Mouse (Mus musculus) liver, embryonic 14.5 days (tissue): ENCODE results near the gene Syne3. TPM values are rescaled to one million over a fixed set of nuclear protein-coding genes. Genes with fewer than 3 reads are reported as not detected.

Experiments
- ATAC-seq: fragments of 200-750 bp; cut with Nextera tagmentation; 2 replicates; pipeline ENCODE4 v1.8.0; 2017; ENCODE audit warnings: moderate number of reproducible peaks, mild to moderate bottlenecking, moderate library complexity; ENCODE audit not compliant: insufficient read depth
- DNase-seq, 3 experiments: peaks; one replicate each; pipeline ENCODE4 v3.0.0-alpha.2; 2012 to 2013; ENCODE audit warnings: low read depth in 3 of 3, low spot score in 3 of 3
- H3K27ac ChIP-seq: fragments of 300-500 bp; sonication (generic); 2 replicates; pipeline ENCODE4 v1.5.1; 2014; ENCODE audit warnings: moderate library complexity, mild to moderate bottlenecking, control low read depth, inconsistent platforms
- H3K27me3 ChIP-seq: fragments of 300-500 bp; sonication (generic); 2 replicates; pipeline ENCODE4 v1.6.1; 2014; ENCODE audit warnings: mild to moderate bottlenecking, low read length, moderate library complexity; ENCODE audit not compliant: control insufficient read depth, insufficient read depth
- H3K36me3 ChIP-seq: fragments of 300-500 bp; sonication (generic); replicated peaks from 2 replicates; pipeline ENCODE4 v1.6.1; 2014; ENCODE audit warnings: low read depth; ENCODE audit not compliant: control insufficient read depth, insufficient read depth
- H3K4me1 ChIP-seq, 2 experiments: fragments of 200-500 bp in 1 of 2; fragments of 300-500 bp in 1 of 2; sonication (generic) in 1 of 2; replicated peaks; 2 replicates each; pipeline ENCODE4 v1.6.1; 2012 to 2014; ENCODE audit warnings: antibody characterized with exemption in 1 of 2, inconsistent platforms in 1 of 2, low read length in 1 of 2; ENCODE audit not compliant: control insufficient read depth in 2 of 2, insufficient read depth in 2 of 2
- H3K4me2 ChIP-seq: fragments of 300-500 bp; sonication (generic); 2 replicates; pipeline ENCODE4 v1.6.1; 2014; ENCODE audit warnings: low read depth, mild to moderate bottlenecking, control low read depth, moderate library complexity
- H3K4me3 ChIP-seq, 2 experiments: fragments of 200-500 bp in 1 of 2; fragments of 300-500 bp in 1 of 2; sonication (generic) in 1 of 2; 2 replicates each; pipeline ENCODE4 v1.5.1; 2012 to 2014; ENCODE audit warnings: low read depth in 2 of 2, low read length in 2 of 2, mild to moderate bottlenecking in 2 of 2, control low read depth in 1 of 2, inconsistent platforms in 1 of 2, moderate library complexity in 1 of 2; ENCODE audit not compliant: insufficient read depth in 1 of 2
- H3K9ac ChIP-seq: fragments of 300-500 bp; sonication (generic); replicated peaks from 2 replicates; pipeline ENCODE4 v1.6.1; 2014; ENCODE audit warnings: mild to moderate bottlenecking, control low read depth, moderate library complexity
- H3K9me3 ChIP-seq: fragments of 300-500 bp; sonication (generic); 2 replicates; pipeline ENCODE4 v1.6.1; 2016; ENCODE audit warnings: low read length, mixed read lengths; ENCODE audit not compliant: control insufficient read depth
- CTCF ChIP-seq: IDR thresholded peaks from 2 replicates; pipeline ENCODE4 v1.5.1; 2016; ENCODE audit warnings: antibody characterized with exemption, low read depth, control low read depth
- EP300 ChIP-seq: IDR thresholded peaks from 2 replicates; pipeline ENCODE4 v1.6.1; 2016; ENCODE audit warnings: antibody characterized with exemption, low read depth
- WGBS: fragments of 180-500 bp; shearing (Covaris S2); extraction: QIAGEN DNeasy Blood & Tissue Kit; methylation state at CpG from one replicate; pipeline ENCODE4 v1.1.7; 2014; ENCODE audit not compliant: insufficient replicate concordance; 5-methylcytosine and 5-hydroxymethylcytosine counted together
- polyA plus RNA-seq, 2 experiments: library from polyadenylated mRNA; depleted of rRNA in 1 of 2; stranded (reverse) in 1 of 2; unstranded in 1 of 2; fragments of >200 nt; fragmentation: Nextera tagmentation in 1 of 2; extraction: Ambion mirVana in 1 of 2; gene quantifications; 2 replicates each; pipeline versions ENCODE4 v1.2.1 to v1.2.3; 2012 to 2014

Gene Syne3
- polyA plus RNA-seq, 2 experiments, result 1.6 to 2.2 TPM

- WGBS, result 59% methylated on average over 22 of the region's 22 CpGs
- TF ChIP-seq CTCF, result no peak
- no peak for TF ChIP-seq EP300
- Histone ChIP-seq H3K4me2 (no peak overlapping the region), H3K27ac (no peak overlapping the region), H3K9me3 (no peaks in the 10 kb centered on the region), H3K36me3 (no peaks in the 10 kb centered on the region), H3K4me3 (no peak overlapping the region), H3K9ac (no peak overlapping the region), H3K4me1 (peaks cover 34 to 59% of the 10 kb centered on the region in 2 experiments), H3K27me3 (no peaks in the 10 kb centered on the region)
- ATAC-seq (no peak), DNase-seq (no peak)
These were observed 4.5 kb downstream of the Syne3 start for GRCm38 (mm10) chr12:105004956-105005714.

GRCm38 (mm10) chr12:105003715-105004114 is 5.9 kb downstream of the Syne3 start:
- 38% methylated on average over 3 of the region's 3 CpGs for WGBS
- Histone ChIP-seq H3K27me3 (no peaks in the 10 kb centered on the region), H3K27ac (no peak overlapping the region)

GRCm38 (mm10) chr12:105003158-105003557 is 6.5 kb downstream of the Syne3 start:
- Histone ChIP-seq H3K27me3 (no peaks in the 10 kb centered on the region), H3K36me3 (no peaks in the 10 kb centered on the region), H3K9me3 (no peaks in the 10 kb centered on the region), H3K4me3 (no peak overlapping the region), H3K27ac (no peak overlapping the region), H3K9ac (no peak overlapping the region), H3K4me1 (peaks cover 30 to 66% of the 10 kb centered on the region in 2 experiments), H3K4me2 (no peak overlapping the region; the same call in 1 of the 2 replicates)
- TF ChIP-seq CTCF (no peak), EP300 (no peak)
- DNase-seq (no peak), ATAC-seq (no peak)
- WGBS, result 50% methylated on average over 9 of the region's 9 CpGs

More at GRCm38 (mm10) chr12:105003715-105004114, 5.9 kb downstream of the Syne3 start:
- ATAC-seq, result no peak
- peaks cover 31 to 66% of the 10 kb centered on the region in 2 experiments for H3K4me1 ChIP-seq
- no peak overlapping the region for H3K9ac ChIP-seq
- H3K36me3 ChIP-seq, result no peaks in the 10 kb centered on the region
- DNase-seq, result no peak
- no peaks in the 10 kb centered on the region for H3K9me3 ChIP-seq
- no peak overlapping the region for H3K4me2 ChIP-seq
- no peak overlapping the region for H3K4me3 ChIP-seq
- TF ChIP-seq CTCF (no peak), EP300 (no peak)

- no peaks in the 10 kb centered on the region for H3K36me3 ChIP-seq
- peaks cover 32 to 72% of the 10 kb centered on the region in 2 experiments for H3K4me1 ChIP-seq
- H3K9ac ChIP-seq, result no peak overlapping the region; the same call in 1 of the 2 replicates
- no peaks in the 10 kb centered on the region for H3K27me3 ChIP-seq
- peak overlapping the region; percentile 9; the same call in 1 of the 2 replicates for H3K4me2 ChIP-seq
- TF ChIP-seq CTCF (peak; percentile 58), EP300 (peak; percentile 83)
- WGBS, result 21% methylated on average over 10 of the region's 10 CpGs
- no peak overlapping the region for H3K4me3 ChIP-seq
- ATAC-seq (peak; percentile 38; the same call in 1 of the 2 replicates), DNase-seq (no peak)
- no peak overlapping the region for H3K27ac ChIP-seq
- no peaks in the 10 kb centered on the region for H3K9me3 ChIP-seq
These were observed 7.1 kb downstream of the Syne3 start for GRCm38 (mm10) chr12:105002340-105003132.

GRCm38 (mm10) chr12:105001317-105001716 is 8.3 kb downstream of the Syne3 start:
- DNase-seq, result no peak
- Histone ChIP-seq H3K9me3 (no peaks in the 10 kb centered on the region), H3K4me1 (peaks cover 44 to 81% of the 10 kb centered on the region in 2 experiments), H3K27me3 (no peaks in the 10 kb centered on the region), H3K4me2 (no peak overlapping the region), H3K27ac (no peak overlapping the region), H3K9ac (no peak overlapping the region), H3K36me3 (no peaks in the 10 kb centered on the region), H3K4me3 (no peak overlapping the region)
- 42% methylated on average over 9 of the region's 9 CpGs for WGBS
- no peak for ATAC-seq
- no peak for TF ChIP-seq EP300
- no peak for TF ChIP-seq CTCF
